Mouse (Mus musculus) lung, embryonic 16.5 days (tissue): ENCODE data around the gene Defb47. TPM values are rescaled to one million over a fixed set of nuclear protein-coding genes. Genes with fewer than 3 reads are reported as not detected.

Experiments
- polyA plus RNA-seq: library from polyadenylated mRNA; unstranded; fragments of >200 nt; fragmentation: Nextera tagmentation; extraction: Ambion mirVana; gene quantifications from 2 replicates; pipeline ENCODE4 v1.2.1, GENCODE M21; 2015

Defb47 gene
- polyA plus RNA-seq, 1 experiment from 2014 or later, result not detected

Other genes with a start within 250 kb of the Defb47 start
- gene Ints6, start 236.9 kb upstream of the Defb47 start, polyA plus RNA-seq, result 19.8 and 24.9 TPM in 2 replicates
- 7.0 and 7.7 TPM in 2 replicates for gene Wdfy2, start 160.4 kb upstream of the Defb47 start, polyA plus RNA-seq
- not detected in 2 replicates for gene Defb48, start 13.6 kb upstream of the Defb47 start, polyA plus RNA-seq
- gene Defb43, start 13.7 kb downstream of the Defb47 start, polyA plus RNA-seq, result not detected in 2 replicates
- 0.24 and 0.40 TPM in 2 replicates for gene Defb42, start 48.9 kb downstream of the Defb47 start, polyA plus RNA-seq
- not detected in 2 replicates for gene Defb30, start 51.9 kb downstream of the Defb47 start, polyA plus RNA-seq